Mouse (Mus musculus): ENCODE measurements around the gene Ffar1. TPM values are rescaled to one million over a fixed set of nuclear protein-coding genes. Genes with fewer than 3 reads are reported as not detected.
A peak's percentile ranks its signal among the peaks of the same experiment; 100 is the strongest.

Ffar1 gene
- under 1 TPM in 1 of 2 experiments, not detected in 1; 0.14 TPM for polyA plus RNA-seq (2017; shearing (Covaris generic))

GRCm38 (mm10) chr7:30861464-30861863, at the start of gene Ffar1:
Gene Ffar1, minus strand, starts transcription at chr7:30861564.
- ATAC-seq = no peak

- ATAC-seq = no peak
Measured at GRCm38 (mm10) chr7:30909773-30910172, 48.4 kb upstream of the Ffar1 start.

- no peak for ATAC-seq
Measured at GRCm38 (mm10) chr7:30908992-30909431, 47.6 kb upstream of the Ffar1 start.

- ATAC-seq = no peak
Measured at GRCm38 (mm10) chr7:30908277-30908991, 47.1 kb upstream of the Ffar1 start.

- no peak for ATAC-seq
Measured at GRCm38 (mm10) chr7:30904042-30904441, 42.7 kb upstream of the Ffar1 start.

GRCm38 (mm10) chr7:30895217-30895616, 33.9 kb upstream of the Ffar1 start:
- no peak for ATAC-seq

- ATAC-seq = no peak
Measured at GRCm38 (mm10) chr7:30892515-30892914, 31.2 kb upstream of the Ffar1 start.

- ATAC-seq = no peak
Measured at GRCm38 (mm10) chr7:30891746-30892145, 30.4 kb upstream of the Ffar1 start.

- peak; percentile 69 for ATAC-seq
Measured at GRCm38 (mm10) chr7:30890681-30891080, 29.3 kb upstream of the Ffar1 start.

GRCm38 (mm10) chr7:30888786-30889185, 27.4 kb upstream of the Ffar1 start:
- ATAC-seq = no peak

- ATAC-seq = peak; percentile 89
Measured at GRCm38 (mm10) chr7:30887568-30888188, 26.3 kb upstream of the Ffar1 start.

- ATAC-seq = no peak
Measured at GRCm38 (mm10) chr7:30886852-30887251, 25.5 kb upstream of the Ffar1 start.

- no peak for ATAC-seq
Measured at GRCm38 (mm10) chr7:30884047-30884446, 22.7 kb upstream of the Ffar1 start.

GRCm38 (mm10) chr7:30881367-30881766, 20.0 kb upstream of the Ffar1 start:
- no peak for ATAC-seq

GRCm38 (mm10) chr7:30880176-30880575, 18.8 kb upstream of the Ffar1 start, which contains the start of gene Cd22:
Gene Cd22, minus strand, starts transcription at chr7:30880342.
- ATAC-seq = no peak

GRCm38 (mm10) chr7:30878950-30879349, 17.6 kb upstream of the Ffar1 start:
- ATAC-seq = no peak

- ATAC-seq = peak; percentile 47
Measured at GRCm38 (mm10) chr7:30873083-30873482, 11.7 kb upstream of the Ffar1 start.

- no peak for ATAC-seq
Measured at GRCm38 (mm10) chr7:30863386-30863785, 2.0 kb upstream of the Ffar1 start.

GRCm38 (mm10) chr7:30859635-30860402, 1.5 kb downstream of the Ffar1 start:
- peak; percentile 39 for ATAC-seq

- no peak for ATAC-seq
Measured at GRCm38 (mm10) chr7:30859290-30859634, 2.1 kb downstream of the Ffar1 start.

- ATAC-seq = no peak
Measured at GRCm38 (mm10) chr7:30857746-30858145, 3.6 kb downstream of the Ffar1 start.

- no peak for ATAC-seq
Measured at GRCm38 (mm10) chr7:30856078-30856477, 5.3 kb downstream of the Ffar1 start, which contains the start of gene Ffar3. Gene Ffar3, minus strand, starts transcription at chr7:30856178.

- no peak for ATAC-seq
Measured at GRCm38 (mm10) chr7:30851421-30851820, 9.9 kb downstream of the Ffar1 start.
